Mouse (Mus musculus): Measurements from ENCODE around the gene Fpgs. TPM values are rescaled to one million over a fixed set of nuclear protein-coding genes. Genes with fewer than 3 reads are reported as not detected.
A peak's percentile ranks its signal among the peaks of the same experiment; 100 is the strongest.

Fpgs gene
- polyA plus RNA-seq, 1 experiment from 2014 or later = 15.3 TPM

DNA sequence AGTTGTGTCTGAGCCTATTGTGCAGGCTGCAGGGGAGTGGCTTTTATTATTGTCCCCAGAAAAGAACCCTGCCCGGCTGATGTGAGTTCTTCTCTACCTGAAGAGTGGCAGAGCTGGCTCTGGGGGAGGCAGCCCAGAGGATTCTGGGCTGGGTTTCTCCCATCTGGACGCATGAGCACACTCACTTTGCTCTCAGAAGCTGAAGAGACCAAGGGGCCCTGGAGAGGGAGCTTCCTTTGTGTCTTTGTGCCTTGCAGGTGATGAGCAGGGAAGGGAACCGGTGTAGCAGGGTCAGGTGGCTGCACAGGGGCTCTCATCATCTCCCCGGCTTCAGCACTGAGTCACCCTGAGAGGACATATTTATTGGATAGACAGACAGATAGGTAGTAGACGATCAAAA is 41.7 kb downstream of the Fpgs start:
- no peaks in the 10 kb centered on the region for H3K27me3 ChIP-seq (ENCODE audit: control insufficient read depth, insufficient read depth, low read length)
- no peak for DNase-seq
- 56% methylated on average over 5 of the region's 5 CpGs for WGBS
- no peaks in the 10 kb centered on the region for H3K9me3 ChIP-seq (ENCODE audit: control insufficient read depth, low read length)
- no peak overlapping the region for H3K9ac ChIP-seq (replicated peaks; ENCODE audit: low read length)
- H3K36me3 ChIP-seq (ENCODE audit: control insufficient read depth, insufficient read depth, low read length) = no peaks in the 10 kb centered on the region
- no peak overlapping the region for H3K4me3 ChIP-seq (replicated peaks; ENCODE audit: low read depth, low read length)
- H3K4me1 ChIP-seq (ENCODE audit: control insufficient read depth, insufficient read depth, low read length) = no peaks in the 10 kb centered on the region
- H3K4me2 ChIP-seq (ENCODE audit: low read length) = no peak overlapping the region
- no peak overlapping the region for H3K27ac ChIP-seq (replicated peaks; ENCODE audit: low read depth, low read length)
- ATAC-seq (ENCODE audit: low FRiP score, low TSS enrichment) = no peak

DNA sequence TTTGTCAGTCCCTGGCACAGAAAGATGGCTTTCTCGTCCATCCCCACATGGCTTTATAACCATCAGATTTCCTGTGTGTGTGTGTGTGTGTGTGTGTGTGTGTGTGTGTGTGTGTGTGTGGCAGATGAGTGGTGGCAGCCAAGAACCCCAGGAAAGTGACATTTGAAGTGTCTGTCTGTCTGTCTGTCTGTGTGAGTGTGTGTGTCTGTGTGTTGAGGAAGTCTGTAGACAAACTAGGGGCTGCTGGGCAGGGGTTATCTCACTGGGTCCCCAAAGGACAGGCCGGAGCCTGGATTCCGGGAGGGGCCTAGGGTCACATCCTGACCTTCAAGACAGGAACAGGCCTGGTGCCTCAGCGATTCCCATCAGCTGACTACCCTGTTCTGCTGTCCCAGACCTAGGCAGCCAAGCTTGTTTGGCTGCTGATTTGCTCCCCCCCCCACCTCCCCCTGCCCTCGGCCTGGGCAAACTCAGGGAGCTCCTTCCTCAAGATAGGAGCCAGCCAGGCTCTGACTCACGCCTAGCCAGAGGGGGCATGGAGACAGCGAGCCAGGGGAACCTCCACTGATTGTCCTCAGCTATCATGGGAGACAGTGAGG is 42.3 kb downstream of the Fpgs start:
- H3K9me3 ChIP-seq (ENCODE audit: control insufficient read depth, low read length) = no peaks in the 10 kb centered on the region
- no peaks in the 10 kb centered on the region for H3K36me3 ChIP-seq (ENCODE audit: control insufficient read depth, insufficient read depth, low read length)
- H3K4me1 ChIP-seq (ENCODE audit: control insufficient read depth, insufficient read depth, low read length) = no peaks in the 10 kb centered on the region
- H3K27me3 ChIP-seq (ENCODE audit: control insufficient read depth, insufficient read depth, low read length) = no peaks in the 10 kb centered on the region
- no peak for DNase-seq
- H3K4me2 ChIP-seq (ENCODE audit: low read length) = no peak overlapping the region
- H3K27ac ChIP-seq (replicated peaks; ENCODE audit: low read depth, low read length) = no peak overlapping the region
- no peak overlapping the region for H3K9ac ChIP-seq (replicated peaks; ENCODE audit: low read length)
- WGBS = 65% methylated on average over 7 of the region's 7 CpGs
- no peak overlapping the region for H3K4me3 ChIP-seq (replicated peaks; ENCODE audit: low read depth, low read length)
- no peak; the same call in 1 of the 2 replicates for ATAC-seq (ENCODE audit: low FRiP score, low TSS enrichment)

DNA sequence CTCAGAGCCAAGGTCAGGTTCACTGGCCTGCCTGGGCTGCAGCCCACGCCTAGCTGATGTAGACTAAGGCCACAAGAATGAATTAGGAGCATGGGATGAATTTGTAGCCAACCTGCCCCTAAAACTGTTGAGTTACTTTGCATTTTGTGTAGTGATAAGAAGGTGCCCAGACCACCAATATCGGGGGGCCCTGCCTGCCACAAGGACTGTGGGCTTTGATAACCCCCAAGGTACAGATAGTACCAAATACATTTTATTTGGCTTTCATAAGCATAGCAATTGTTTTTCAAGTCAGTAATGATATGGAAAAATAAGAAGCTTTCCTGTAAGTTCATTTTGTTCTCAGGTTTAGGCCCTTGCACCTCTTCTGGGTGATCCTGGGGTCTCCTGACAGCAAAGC is 45.1 kb downstream of the Fpgs start:
- no peak overlapping the region for H3K4me3 ChIP-seq (replicated peaks; ENCODE audit: low read depth, low read length)
- H3K4me1 ChIP-seq (ENCODE audit: control insufficient read depth, insufficient read depth, low read length) = no peaks in the 10 kb centered on the region
- no peaks in the 10 kb centered on the region for H3K9me3 ChIP-seq (ENCODE audit: control insufficient read depth, low read length)
- no peaks in the 10 kb centered on the region for H3K27me3 ChIP-seq (ENCODE audit: control insufficient read depth, insufficient read depth, low read length)
- no peaks in the 10 kb centered on the region for H3K36me3 ChIP-seq (ENCODE audit: control insufficient read depth, insufficient read depth, low read length)
- 97% methylated on average over 2 of the region's 2 CpGs for WGBS
- H3K27ac ChIP-seq (replicated peaks; ENCODE audit: low read depth, low read length) = no peak overlapping the region
- no peak overlapping the region for H3K4me2 ChIP-seq (ENCODE audit: low read length)
- H3K9ac ChIP-seq (replicated peaks; ENCODE audit: low read length) = no peak overlapping the region
- ATAC-seq (ENCODE audit: low FRiP score, low TSS enrichment) (no peak), DNase-seq (no peak)

DNA sequence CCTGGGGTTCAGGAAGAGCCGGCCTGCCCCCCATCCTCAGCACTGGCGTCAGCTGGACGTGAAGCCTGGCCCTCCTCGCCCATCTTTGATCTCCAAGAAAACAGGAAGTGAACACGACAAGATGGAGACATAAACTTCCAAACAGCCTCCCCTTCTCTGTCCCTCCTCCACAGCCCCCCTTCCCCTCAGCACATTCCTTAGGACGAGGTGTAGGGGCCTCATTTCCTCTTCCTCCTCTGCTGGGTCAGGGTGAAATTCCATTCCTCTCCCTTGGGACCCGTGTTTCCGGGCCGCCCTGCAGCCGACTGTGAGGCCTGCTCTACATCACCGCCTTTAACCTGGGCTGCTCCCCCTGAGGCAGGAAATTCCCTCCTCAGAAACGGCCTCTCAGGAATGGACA is 48.1 kb downstream of the Fpgs start:
- DNase-seq (no peak), ATAC-seq (ENCODE audit: low FRiP score, low TSS enrichment) (no peak)
- no peak overlapping the region for H3K27ac ChIP-seq (replicated peaks; ENCODE audit: low read depth, low read length)
- no peaks in the 10 kb centered on the region for H3K9me3 ChIP-seq (ENCODE audit: control insufficient read depth, low read length)
- H3K36me3 ChIP-seq (ENCODE audit: control insufficient read depth, insufficient read depth, low read length) = no peaks in the 10 kb centered on the region
- H3K4me1 ChIP-seq (ENCODE audit: control insufficient read depth, insufficient read depth, low read length) = no peaks in the 10 kb centered on the region
- 78% methylated on average over 12 of the region's 12 CpGs for WGBS
- no peak overlapping the region for H3K4me2 ChIP-seq (ENCODE audit: low read length)
- H3K4me3 ChIP-seq (replicated peaks; ENCODE audit: low read depth, low read length) = no peak overlapping the region
- H3K27me3 ChIP-seq (ENCODE audit: control insufficient read depth, insufficient read depth, low read length) = no peaks in the 10 kb centered on the region
- H3K9ac ChIP-seq (replicated peaks; ENCODE audit: low read length) = no peak overlapping the region

DNA sequence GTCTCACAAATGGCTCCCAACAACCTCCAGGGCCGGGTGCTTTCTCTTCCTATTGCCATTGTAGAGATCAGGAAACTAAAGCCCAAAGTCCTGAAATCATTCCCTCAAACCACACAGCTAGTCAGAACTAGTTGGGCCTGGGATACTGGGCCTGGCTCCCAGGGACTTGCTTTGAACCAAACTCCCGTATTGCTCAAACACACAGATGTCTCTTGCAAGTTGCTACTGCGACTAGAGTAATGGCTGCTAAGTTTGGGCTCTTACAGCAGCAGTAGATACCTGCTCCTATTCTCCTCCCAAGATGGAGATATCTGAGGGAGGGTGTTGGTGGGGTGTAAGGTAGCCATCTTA is 48.6 kb downstream of the Fpgs start:
- DNase-seq = no peak
- Histone ChIP-seq H3K4me1 (ENCODE audit: control insufficient read depth, insufficient read depth, low read length) (no peaks in the 10 kb centered on the region), H3K4me2 (ENCODE audit: low read length) (no peak overlapping the region), H3K27me3 (ENCODE audit: control insufficient read depth, insufficient read depth, low read length) (no peaks in the 10 kb centered on the region), H3K36me3 (ENCODE audit: control insufficient read depth, insufficient read depth, low read length) (no peaks in the 10 kb centered on the region), H3K9me3 (ENCODE audit: control insufficient read depth, low read length) (no peaks in the 10 kb centered on the region), H3K4me3 (replicated peaks; ENCODE audit: low read depth, low read length) (no peak overlapping the region), H3K9ac (replicated peaks; ENCODE audit: low read length) (no peak overlapping the region), H3K27ac (replicated peaks; ENCODE audit: low read depth, low read length) (no peak overlapping the region; the same call in 1 of the 2 replicates)
- no peak for ATAC-seq (ENCODE audit: low FRiP score, low TSS enrichment)
- 91% methylated on average over 3 of the region's 3 CpGs for WGBS

- 82% methylated on average over 14 of the region's 14 CpGs for WGBS
- Histone ChIP-seq H3K4me2 (ENCODE audit: low read length) (no peak overlapping the region), H3K27ac (replicated peaks; ENCODE audit: low read depth, low read length) (no peak overlapping the region; the same call in 1 of the 2 replicates), H3K27me3 (ENCODE audit: control insufficient read depth, insufficient read depth, low read length) (no peaks in the 10 kb centered on the region), H3K9ac (replicated peaks; ENCODE audit: low read length) (no peak overlapping the region), H3K9me3 (ENCODE audit: control insufficient read depth, low read length) (no peaks in the 10 kb centered on the region), H3K36me3 (ENCODE audit: control insufficient read depth, insufficient read depth, low read length) (no peaks in the 10 kb centered on the region), H3K4me3 (replicated peaks; ENCODE audit: low read depth, low read length) (no peak overlapping the region), H3K4me1 (ENCODE audit: control insufficient read depth, insufficient read depth, low read length) (no peaks in the 10 kb centered on the region)
- no peak for ATAC-seq (ENCODE audit: low FRiP score, low TSS enrichment)
- DNase-seq = no peak
Observed at GRCm38 (mm10) chr2:32654743-32655393, 49.1 kb downstream of the Fpgs start.

DNA sequence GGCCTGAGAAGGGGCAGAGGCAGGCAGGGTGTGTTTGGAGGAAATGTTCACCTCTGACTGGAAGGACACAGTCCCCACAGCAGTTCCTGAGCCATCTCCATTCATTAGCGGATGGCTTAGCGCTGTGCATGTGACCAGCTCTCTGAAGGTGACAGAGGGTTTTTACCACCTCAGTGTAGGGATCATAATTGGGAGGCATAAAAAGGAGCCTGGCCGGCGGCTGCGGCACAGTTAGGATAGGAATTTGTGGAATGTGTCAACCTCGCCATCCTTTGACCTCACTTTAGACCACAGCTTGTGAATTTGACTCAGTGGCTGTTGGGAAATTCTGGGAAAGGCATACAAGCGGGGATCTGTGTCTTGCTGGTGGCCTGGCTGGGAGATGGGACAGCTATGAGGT is 50.2 kb downstream of the Fpgs start:
- H3K27me3 ChIP-seq (ENCODE audit: control insufficient read depth, insufficient read depth, low read length) = no peaks in the 10 kb centered on the region
- no peak overlapping the region for H3K9ac ChIP-seq (replicated peaks; ENCODE audit: low read length)
- no peaks in the 10 kb centered on the region for H3K4me1 ChIP-seq (ENCODE audit: control insufficient read depth, insufficient read depth, low read length)
- no peaks in the 10 kb centered on the region for H3K9me3 ChIP-seq (ENCODE audit: control insufficient read depth, low read length)
- no peak for DNase-seq
- H3K27ac ChIP-seq (replicated peaks; ENCODE audit: low read depth, low read length) = no peak overlapping the region
- H3K36me3 ChIP-seq (ENCODE audit: control insufficient read depth, insufficient read depth, low read length) = no peaks in the 10 kb centered on the region
- no peak overlapping the region for H3K4me3 ChIP-seq (replicated peaks; ENCODE audit: low read depth, low read length)
- no peak for ATAC-seq (ENCODE audit: low FRiP score, low TSS enrichment)
- no peak overlapping the region for H3K4me2 ChIP-seq (ENCODE audit: low read length)
- 62% methylated on average over 7 of the region's 7 CpGs for WGBS

DNA sequence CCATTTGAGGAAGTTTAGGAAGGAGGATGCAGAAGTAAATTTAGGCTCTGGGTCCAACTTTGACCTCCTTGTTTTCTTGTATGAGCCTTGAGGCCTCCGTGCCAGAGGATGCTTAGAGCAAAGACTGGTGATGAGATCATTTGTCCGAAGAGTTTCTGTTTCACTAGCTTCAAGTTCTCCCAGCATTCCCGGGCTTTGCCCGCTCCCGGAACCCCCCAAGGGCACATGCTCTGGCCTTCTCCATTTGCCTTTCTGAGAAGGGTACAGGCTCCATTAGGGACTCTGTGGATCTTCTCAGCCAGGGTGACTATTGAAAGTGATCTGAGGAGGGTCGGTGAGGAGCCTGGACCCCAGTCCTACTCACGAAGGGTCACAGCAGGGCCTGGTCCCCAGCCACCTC is 56.6 kb downstream of the Fpgs start:
- Histone ChIP-seq H3K4me3 (replicated peaks; ENCODE audit: low read depth, low read length) (no peak overlapping the region), H3K36me3 (ENCODE audit: control insufficient read depth, insufficient read depth, low read length) (no peaks in the 10 kb centered on the region), H3K9me3 (ENCODE audit: control insufficient read depth, low read length) (no peaks in the 10 kb centered on the region), H3K27ac (replicated peaks; ENCODE audit: low read depth, low read length) (no peak overlapping the region), H3K27me3 (ENCODE audit: control insufficient read depth, insufficient read depth, low read length) (no peaks in the 10 kb centered on the region), H3K9ac (replicated peaks; ENCODE audit: low read length) (no peak overlapping the region), H3K4me2 (ENCODE audit: low read length) (no peak overlapping the region), H3K4me1 (ENCODE audit: control insufficient read depth, insufficient read depth, low read length) (no peaks in the 10 kb centered on the region)
- no peak for ATAC-seq (ENCODE audit: low FRiP score, low TSS enrichment)
- no peak for DNase-seq
- WGBS = 90% methylated on average over 7 of the region's 7 CpGs

GRCm38 (mm10) chr2:32646379-32647056 is 57.4 kb downstream of the Fpgs start, which contains the start of gene Eng:
Gene Eng, plus strand, starts transcription at chr2:32646595.
- 58% methylated on average over 31 of the region's 31 CpGs for WGBS
- 0 out of 2 replicates have a peak within 1 kb of the TSS, but pooled peaks have one; percentile 7 for H3K4me3 ChIP-seq (replicated peaks; ENCODE audit: low read depth, low read length)

More at GRCm38 (mm10) chr2:32646379-32647056, 57.4 kb downstream of the Fpgs start, which contains the start of gene Eng:
- Histone ChIP-seq H3K36me3 (ENCODE audit: control insufficient read depth, insufficient read depth, low read length) (no peaks in the 10 kb centered on the region), H3K4me1 (ENCODE audit: control insufficient read depth, insufficient read depth, low read length) (no peaks in the 10 kb centered on the region), H3K9ac (replicated peaks; ENCODE audit: low read length) (no peak within 1 kb of the TSS), H3K4me2 (ENCODE audit: low read length) (no peak within 1 kb of the TSS), H3K27me3 (ENCODE audit: control insufficient read depth, insufficient read depth, low read length) (no peaks in the 10 kb centered on the region), H3K9me3 (ENCODE audit: control insufficient read depth, low read length) (no peaks in the 10 kb centered on the region), H3K27ac (replicated peaks; ENCODE audit: low read depth, low read length) (no peak within 1 kb of the TSS)
- no peak for ATAC-seq (ENCODE audit: low FRiP score, low TSS enrichment)
- DNase-seq = no peak

All from midbrain, embryonic 14.5 days (tissue).